Mouse (Mus musculus): ENCODE measurements around the gene Chrm1. TPM values are rescaled to one million over a fixed set of nuclear protein-coding genes. Genes with fewer than 3 reads are reported as not detected.

Chrm1 gene
- polyA plus RNA-seq, 1 experiment, result not detected

DNA sequence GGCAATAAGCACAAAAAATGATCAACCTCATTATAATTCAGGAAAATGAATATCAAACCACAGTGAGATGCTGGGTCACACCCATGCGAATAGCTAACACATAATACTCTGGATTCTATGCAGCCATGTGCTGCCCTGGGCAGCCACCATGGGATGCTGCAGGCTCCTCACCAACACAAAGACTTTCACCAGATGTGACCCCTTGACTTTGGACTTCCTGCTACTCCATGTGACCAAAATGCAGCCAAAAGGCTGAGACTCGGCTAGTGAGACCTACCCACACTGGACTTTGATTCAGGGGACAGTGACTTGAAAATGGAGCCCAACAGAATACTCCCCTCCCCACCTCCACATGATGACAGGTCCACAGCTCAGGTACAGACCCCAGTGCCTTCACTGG lies 33.3 kb upstream of the Chrm1 start:
- no peaks in the 10 kb centered on the region for H3K36me3 ChIP-seq (ENCODE audit: control insufficient read depth, insufficient read depth)
- H3ac ChIP-seq (ENCODE audit: control insufficient read depth, insufficient read length), result no peak overlapping the region
- no peak overlapping the region for H3K4me2 ChIP-seq (ENCODE audit: low read depth)
- peaks cover 24% of the 10 kb centered on the region for H3K27me3 ChIP-seq (ENCODE audit: control insufficient read depth, insufficient read depth, insufficient read length)
- no peaks in the 10 kb centered on the region for H3K79me2 ChIP-seq (ENCODE audit: control insufficient read depth, insufficient read depth)
- TF ChIP-seq MYOG (IDR thresholded peaks at IDR 0.05; ENCODE audit: control insufficient read depth in 1 of 3, insufficient read depth in 1 of 3, insufficient read length in 2 of 3, low read depth in 2 of 3) (no peak), SRF (IDR thresholded peaks at IDR 0.05; ENCODE audit: control insufficient read depth, insufficient read length, low read depth) (no peak), MAX (IDR thresholded peaks at IDR 0.05; ENCODE audit: low read depth) (no peak), TCF12 (IDR thresholded peaks at IDR 0.05; ENCODE audit: insufficient read depth, poor library complexity, severe bottlenecking) (no peak), TCF3 (IDR thresholded peaks at IDR 0.05; ENCODE audit: insufficient read length, low read depth) (no peak), POLR2AphosphoS2 (IDR thresholded peaks at IDR 0.05; ENCODE audit: insufficient read length, low read depth) (no peak), REST (IDR thresholded peaks at IDR 0.05; ENCODE audit: insufficient read depth, insufficient read length) (no peak), MYOD1 (IDR thresholded peaks at IDR 0.05; ENCODE audit: control insufficient read depth in 1 of 3, insufficient read length in 2 of 3, low read depth in 2 of 3) (no peak), CEBPB (IDR thresholded peaks at IDR 0.05; ENCODE audit: insufficient read depth, poor library complexity, severe bottlenecking) (no peak), USF1 (IDR thresholded peaks at IDR 0.05; ENCODE audit: low read depth) (no peak), E2F4 (IDR thresholded peaks at IDR 0.05; ENCODE audit: insufficient read depth) (no peak), POLR2A (IDR thresholded peaks at IDR 0.05; ENCODE audit: insufficient read length, low read depth) (no peak)
- H3K4me3 ChIP-seq, result no peak overlapping the region

DNA sequence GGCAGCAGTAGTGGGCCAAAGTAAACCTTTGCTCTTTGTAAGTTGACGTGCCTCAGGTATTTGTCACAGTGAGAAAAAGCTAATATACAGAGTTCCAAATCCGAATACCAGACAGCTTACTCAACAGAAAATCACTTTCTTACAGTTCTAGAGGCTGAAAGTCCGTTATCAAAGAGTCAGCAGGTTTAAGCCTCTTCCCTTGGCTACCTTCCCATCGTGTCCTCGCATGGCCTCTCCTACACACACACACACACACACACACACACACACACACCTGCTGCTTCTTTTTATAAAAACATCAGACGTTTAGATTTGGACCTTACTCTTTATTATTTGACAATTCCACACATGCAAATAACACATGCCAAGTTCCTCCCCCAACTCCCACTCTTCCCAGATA lies 32.8 kb upstream of the Chrm1 start:
- no peak for TF ChIP-seq MYOD1 (IDR thresholded peaks at IDR 0.05; ENCODE audit: control insufficient read depth in 1 of 3, insufficient read length in 2 of 3, low read depth in 2 of 3)
- TF ChIP-seq REST (IDR thresholded peaks at IDR 0.05; ENCODE audit: insufficient read depth, insufficient read length), result no peak
- no peak for TF ChIP-seq TCF3 (IDR thresholded peaks at IDR 0.05; ENCODE audit: insufficient read length, low read depth)
- TF ChIP-seq TCF12 (IDR thresholded peaks at IDR 0.05; ENCODE audit: insufficient read depth, poor library complexity, severe bottlenecking), result no peak
- no peak for TF ChIP-seq POLR2A (IDR thresholded peaks at IDR 0.05; ENCODE audit: insufficient read length, low read depth)
- TF ChIP-seq POLR2AphosphoS2 (IDR thresholded peaks at IDR 0.05; ENCODE audit: insufficient read length, low read depth), result no peak
- no peak for TF ChIP-seq MYOG (IDR thresholded peaks at IDR 0.05; ENCODE audit: control insufficient read depth in 1 of 3, insufficient read depth in 1 of 3, insufficient read length in 2 of 3, low read depth in 2 of 3)
- TF ChIP-seq SRF (IDR thresholded peaks at IDR 0.05; ENCODE audit: control insufficient read depth, insufficient read length, low read depth), result no peak
- no peak for TF ChIP-seq MAX (IDR thresholded peaks at IDR 0.05; ENCODE audit: low read depth)
- no peak for TF ChIP-seq E2F4 (IDR thresholded peaks at IDR 0.05; ENCODE audit: insufficient read depth)
- TF ChIP-seq USF1 (IDR thresholded peaks at IDR 0.05; ENCODE audit: low read depth), result no peak
- Histone ChIP-seq H3K4me3 (no peak overlapping the region), H3K4me2 (ENCODE audit: low read depth) (no peak overlapping the region), H3K36me3 (ENCODE audit: control insufficient read depth, insufficient read depth) (no peaks in the 10 kb centered on the region), H3ac (ENCODE audit: control insufficient read depth, insufficient read length) (no peak overlapping the region), H3K27me3 (ENCODE audit: control insufficient read depth, insufficient read depth, insufficient read length) (peaks cover 18% of the 10 kb centered on the region), H3K79me2 (ENCODE audit: control insufficient read depth, insufficient read depth) (no peaks in the 10 kb centered on the region)

DNA sequence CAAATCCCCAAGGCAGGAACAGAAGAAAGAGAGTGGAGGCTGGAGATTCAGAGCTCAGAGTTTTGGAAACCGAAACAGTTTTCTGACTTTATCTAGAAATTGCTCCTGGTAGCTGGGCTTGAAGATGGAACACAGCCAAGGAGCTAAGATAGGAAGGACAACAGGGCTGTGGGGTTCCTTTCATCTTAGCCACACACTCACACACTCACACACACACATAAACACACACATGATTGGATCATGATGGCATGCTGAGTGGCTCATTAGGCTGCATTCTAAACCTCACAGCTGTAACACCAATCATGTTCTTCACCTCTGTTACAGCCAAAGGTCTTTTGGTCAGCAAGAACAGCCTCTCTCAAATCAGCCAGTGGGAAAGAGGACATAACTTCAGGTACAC lies 31.6 kb upstream of the Chrm1 start:
- TF ChIP-seq POLR2AphosphoS2 (IDR thresholded peaks at IDR 0.05; ENCODE audit: insufficient read length, low read depth) (no peak), MAX (IDR thresholded peaks at IDR 0.05; ENCODE audit: low read depth) (no peak)
- H3K4me3 ChIP-seq, result no peak overlapping the region

DNA sequence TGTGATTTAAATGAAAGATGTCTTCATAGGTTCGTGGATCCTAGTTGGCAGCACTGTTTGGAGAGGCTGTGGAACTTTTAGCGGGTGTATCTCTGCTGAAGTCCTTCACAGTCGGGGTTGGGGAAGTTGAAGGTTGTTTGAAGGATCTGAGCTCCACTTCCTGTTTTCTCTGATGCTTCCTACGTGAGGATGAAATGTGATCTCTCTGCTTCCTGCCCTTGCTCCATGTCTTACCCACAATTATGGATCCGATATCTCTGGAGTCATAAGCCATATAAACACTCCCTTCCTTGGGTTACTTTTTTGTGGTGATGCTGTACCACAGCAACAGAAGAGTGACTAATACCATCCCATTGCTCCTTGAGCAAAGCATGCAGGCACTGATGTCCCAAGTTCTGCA lies 21.5 kb upstream of the Chrm1 start:
- Histone ChIP-seq H3K36me3 (ENCODE audit: control insufficient read depth, insufficient read depth) (no peaks in the 10 kb centered on the region), H3ac (ENCODE audit: control insufficient read depth, insufficient read length) (no peak overlapping the region), H3K79me2 (ENCODE audit: control insufficient read depth, insufficient read depth) (no peaks in the 10 kb centered on the region), H3K4me3 (no peak overlapping the region), H3K27me3 (ENCODE audit: control insufficient read depth, insufficient read depth, insufficient read length) (no peaks in the 10 kb centered on the region), H3K4me2 (ENCODE audit: low read depth) (no peak overlapping the region)
- no peak for TF ChIP-seq POLR2A (IDR thresholded peaks at IDR 0.05; ENCODE audit: insufficient read length, low read depth)
- no peak for TF ChIP-seq TCF12 (IDR thresholded peaks at IDR 0.05; ENCODE audit: insufficient read depth, poor library complexity, severe bottlenecking)
- TF ChIP-seq USF1 (IDR thresholded peaks at IDR 0.05; ENCODE audit: low read depth), result no peak
- no peak for TF ChIP-seq MAX (IDR thresholded peaks at IDR 0.05; ENCODE audit: low read depth)
- no peak for TF ChIP-seq MYOG (IDR thresholded peaks at IDR 0.05; ENCODE audit: control insufficient read depth in 1 of 3, insufficient read depth in 1 of 3, insufficient read length in 2 of 3, low read depth in 2 of 3)

More for the DNA sequence above, 31.6 kb upstream of the Chrm1 start:
- Histone ChIP-seq H3K4me2 (ENCODE audit: low read depth) (no peak overlapping the region), H3ac (ENCODE audit: control insufficient read depth, insufficient read length) (no peak overlapping the region), H3K79me2 (ENCODE audit: control insufficient read depth, insufficient read depth) (no peaks in the 10 kb centered on the region), H3K27me3 (ENCODE audit: control insufficient read depth, insufficient read depth, insufficient read length) (peaks cover 9% of the 10 kb centered on the region), H3K36me3 (ENCODE audit: control insufficient read depth, insufficient read depth) (no peaks in the 10 kb centered on the region)

GRCm38 (mm10) chr19:8646393-8646792 lies 17.2 kb upstream of the Chrm1 start:
- no peaks in the 10 kb centered on the region for H3K79me2 ChIP-seq (ENCODE audit: control insufficient read depth, insufficient read depth)
- H3K27me3 ChIP-seq (ENCODE audit: control insufficient read depth, insufficient read depth, insufficient read length), result no peaks in the 10 kb centered on the region
- no peak overlapping the region for H3ac ChIP-seq (ENCODE audit: control insufficient read depth, insufficient read length)
- H3K4me2 ChIP-seq (ENCODE audit: low read depth), result no peak overlapping the region
- no peaks in the 10 kb centered on the region for H3K36me3 ChIP-seq (ENCODE audit: control insufficient read depth, insufficient read depth)
- H3K4me3 ChIP-seq, result no peak overlapping the region
- no peak for TF ChIP-seq USF1 (IDR thresholded peaks at IDR 0.05; ENCODE audit: low read depth)
- TF ChIP-seq POLR2A (IDR thresholded peaks at IDR 0.05; ENCODE audit: insufficient read length, low read depth), result no peak

Measured in myocyte (in vitro differentiated cells).